Mouse (Mus musculus) neural tube, embryonic 15.5 days (tissue): ENCODE measurements around the gene Gm16181. TPM values are rescaled to one million over a fixed set of nuclear protein-coding genes. Genes with fewer than 3 reads are reported as not detected.
A peak's percentile ranks its signal among the peaks of the same experiment; 100 is the strongest.
"Not testable (repeated sequence)": the region's sequence is repeated elsewhere in the genome, so short reads cannot be mapped to it uniquely, and the experiment has no call there.

Source experiments
- ATAC-seq: fragments of 200-750 bp; cut with Nextera tagmentation; 2 replicates; pipeline ENCODE4 v1.8.0; 2017; ENCODE audit warnings: mild to moderate bottlenecking, moderate TSS enrichment, moderate library complexity; ENCODE audit not compliant: low FRiP score
- H3K27ac ChIP-seq: fragments of 300-500 bp; sonication (generic); replicated peaks from 2 replicates; pipeline ENCODE4 v1.5.1; 2015; ENCODE audit warnings: mild to moderate bottlenecking, inconsistent platforms
- H3K27me3 ChIP-seq: fragments of 300-500 bp; sonication (generic); replicated peaks from 2 replicates; pipeline ENCODE4 v1.6.1; 2015; ENCODE audit warnings: inconsistent platforms
- H3K36me3 ChIP-seq: fragments of 300-500 bp; sonication (generic); 2 replicates; pipeline ENCODE4 v1.6.1; 2015; ENCODE audit warnings: inconsistent platforms
- H3K4me1 ChIP-seq: fragments of 300-500 bp; sonication (generic); 2 replicates; pipeline ENCODE4 v1.6.1; 2015; ENCODE audit warnings: inconsistent platforms
- H3K4me2 ChIP-seq: fragments of 300-500 bp; sonication (generic); 2 replicates; pipeline ENCODE4 v1.6.1; 2015; ENCODE audit warnings: inconsistent platforms, mild to moderate bottlenecking, moderate library complexity
- H3K4me3 ChIP-seq: fragments of 300-500 bp; sonication (generic); replicated peaks from 2 replicates; pipeline ENCODE4 v1.5.1; 2015; ENCODE audit warnings: mild to moderate bottlenecking, inconsistent platforms
- H3K9ac ChIP-seq: fragments of 300-500 bp; sonication (generic); replicated peaks from 2 replicates; pipeline ENCODE4 v1.6.1; 2015; ENCODE audit warnings: mild to moderate bottlenecking, inconsistent platforms
- H3K9me3 ChIP-seq: fragments of 300-500 bp; sonication (generic); replicated peaks from 2 replicates; pipeline ENCODE4 v1.6.1; 2016; ENCODE audit warnings: inconsistent platforms
- WGBS: fragments of 180-500 bp; shearing (Covaris S2); methylation state at CpG from one replicate; pipeline ENCODE4 v1.1.7; 2015; ENCODE audit warnings: mixed read lengths; 5-methylcytosine and 5-hydroxymethylcytosine counted together
- polyA plus RNA-seq: library from polyadenylated mRNA; unstranded; fragments of >200 nt; fragmentation: Nextera tagmentation; extraction: Ambion mirVana; gene quantifications from 2 replicates; pipeline ENCODE4 v1.2.1, GENCODE M21; 2015

Gm16181 gene
- polyA plus RNA-seq, 1 experiment from 2014 or later, result not detected

- 85% methylated on average over 18 of the region's 18 CpGs for WGBS
- no peaks in the 10 kb centered on the region for H3K4me1 ChIP-seq
- no peak overlapping the region for H3K4me3 ChIP-seq
- no peaks in the 10 kb centered on the region for H3K27me3 ChIP-seq
- H3K36me3 ChIP-seq, result peaks cover 17% of the 10 kb centered on the region
- H3K9ac ChIP-seq, result no peak overlapping the region
- H3K27ac ChIP-seq, result no peak overlapping the region
- ATAC-seq, result no peak
- H3K9me3 ChIP-seq, result no peaks in the 10 kb centered on the region
- no peak overlapping the region for H3K4me2 ChIP-seq
Measured at GRCm38 (mm10) chr17:35218516-35219193, 2.0 kb upstream of the Gm16181 start.

GRCm38 (mm10) chr17:35219601-35220041 lies 1.0 kb upstream of the Gm16181 start:
- ATAC-seq, result no peak
- Histone ChIP-seq H3K27me3 (no peaks in the 10 kb centered on the region), H3K36me3 (peaks cover 17% of the 10 kb centered on the region), H3K9ac (no peak overlapping the region), H3K9me3 (no peaks in the 10 kb centered on the region), H3K4me3 (no peak overlapping the region), H3K4me2 (no peak overlapping the region), H3K4me1 (no peaks in the 10 kb centered on the region), H3K27ac (no peak overlapping the region)
- WGBS, result 91% methylated on average over 6 of the region's 6 CpGs

GRCm38 (mm10) chr17:35222299-35222698 lies 1.7 kb downstream of the Gm16181 start:
- Histone ChIP-seq H3K4me3 (no peak overlapping the region), H3K27ac (no peak overlapping the region), H3K36me3 (peaks cover 29% of the 10 kb centered on the region), H3K4me2 (no peak overlapping the region), H3K9me3 (no peaks in the 10 kb centered on the region), H3K9ac (no peak overlapping the region), H3K27me3 (no peaks in the 10 kb centered on the region), H3K4me1 (no peaks in the 10 kb centered on the region)
- no peak for ATAC-seq
- 74% methylated on average over 6 of the region's 6 CpGs for WGBS

- no peak for ATAC-seq
- Histone ChIP-seq H3K36me3 (peaks cover 49% of the 10 kb centered on the region), H3K27ac (no peak overlapping the region)
Measured at GRCm38 (mm10) chr17:35224641-35225040, 4.0 kb downstream of the Gm16181 start.

GRCm38 (mm10) chr17:35225456-35225855 lies 4.8 kb downstream of the Gm16181 start:
- Histone ChIP-seq H3K4me1 (no peaks in the 10 kb centered on the region), H3K4me3 (no peak overlapping the region), H3K9me3 (no peaks in the 10 kb centered on the region), H3K27me3 (no peaks in the 10 kb centered on the region), H3K27ac (no peak overlapping the region), H3K4me2 (no peak overlapping the region), H3K9ac (no peak overlapping the region), H3K36me3 (peaks cover 46% of the 10 kb centered on the region)
- no peak for ATAC-seq
- 99% methylated on average over 5 of the region's 5 CpGs for whole genome bisulfite sequencing

More at GRCm38 (mm10) chr17:35224641-35225040, 4.0 kb downstream of the Gm16181 start:
- no peak overlapping the region for H3K9ac ChIP-seq
- WGBS, result 98% methylated on average over 4 of the region's 4 CpGs
- no peaks in the 10 kb centered on the region for H3K27me3 ChIP-seq
- H3K4me3 ChIP-seq, result no peak overlapping the region
- H3K9me3 ChIP-seq, result no peaks in the 10 kb centered on the region
- H3K4me1 ChIP-seq, result no peaks in the 10 kb centered on the region
- no peak overlapping the region for H3K4me2 ChIP-seq

GRCm38 (mm10) chr17:35226561-35227046 lies 6.0 kb downstream of the Gm16181 start:
- H3K36me3 ChIP-seq, result peaks cover 49% of the 10 kb centered on the region
- ATAC-seq, result no peak
- H3K9me3 ChIP-seq, result no peaks in the 10 kb centered on the region
- H3K4me3 ChIP-seq, result no peak overlapping the region
- peaks cover under 1% of the 10 kb centered on the region for H3K4me1 ChIP-seq
- WGBS, result 90% methylated on average over 14 of the region's 14 CpGs
- no peak overlapping the region for H3K9ac ChIP-seq
- H3K4me2 ChIP-seq, result no peak overlapping the region
- H3K27ac ChIP-seq, result no peak overlapping the region
- H3K27me3 ChIP-seq, result no peaks in the 10 kb centered on the region

GRCm38 (mm10) chr17:35231022-35231421 lies 10.4 kb downstream of the Gm16181 start:
- no peak overlapping the region for H3K27ac ChIP-seq
- no peak overlapping the region for H3K4me3 ChIP-seq
- no peak overlapping the region for H3K9ac ChIP-seq
- H3K4me1 ChIP-seq, result peaks cover 35% of the 10 kb centered on the region
- H3K4me2 ChIP-seq, result no peak overlapping the region
- H3K36me3 ChIP-seq, result peaks cover 47% of the 10 kb centered on the region
- no peaks in the 10 kb centered on the region for H3K27me3 ChIP-seq
- no peaks in the 10 kb centered on the region for H3K9me3 ChIP-seq
- WGBS, result 91% methylated on average over 10 of the region's 10 CpGs
- ATAC-seq, result no peak

GRCm38 (mm10) chr17:35232043-35232442 lies 11.4 kb downstream of the Gm16181 start:
- Histone ChIP-seq H3K4me1 (peaks cover 42% of the 10 kb centered on the region), H3K27me3 (no peaks in the 10 kb centered on the region), H3K36me3 (peaks cover 44% of the 10 kb centered on the region), H3K4me3 (peak overlapping the region; percentile 9; the same call in 1 of the 2 replicates), H3K4me2 (peak overlapping the region; percentile 23; the same call in 1 of the 2 replicates), H3K9me3 (no peaks in the 10 kb centered on the region), H3K27ac (no peak overlapping the region; the same call in 1 of the 2 replicates), H3K9ac (no peak overlapping the region; the same call in 1 of the 2 replicates)
- 10% methylated on average over 12 of the region's 12 CpGs for WGBS
- ATAC-seq, result no peak

GRCm38 (mm10) chr17:35232659-35233058 lies 12.0 kb downstream of the Gm16181 start:
- no peak overlapping the region for H3K9ac ChIP-seq

GRCm38 (mm10) chr17:35233114-35233980 lies 12.7 kb downstream of the Gm16181 start, which contains the start of gene Atp6v1g2:
Gene Atp6v1g2 (plus strand): TSS chr17:35233660.
- 0 out of 2 replicates have a peak within 1 kb of the TSS, but pooled peaks have one; percentile 9 for H3K27ac ChIP-seq
- H3K9me3 ChIP-seq, result no peaks in the 10 kb centered on the region
- no peak for ATAC-seq
- peaks cover 50% of the 10 kb centered on the region for H3K4me1 ChIP-seq
- peak within 1 kb of the TSS; percentile 95 for H3K4me2 ChIP-seq
- H3K9ac ChIP-seq, result no peak within 1 kb of the TSS
- peaks cover 31% of the 10 kb centered on the region for H3K36me3 ChIP-seq
- H3K27me3 ChIP-seq, result no peaks in the 10 kb centered on the region
- peak within 1 kb of the TSS; percentile 54 for H3K4me3 ChIP-seq
- WGBS, result 77% methylated on average over 18 of the region's 18 CpGs

More at GRCm38 (mm10) chr17:35232659-35233058, 12.0 kb downstream of the Gm16181 start:
- no peaks in the 10 kb centered on the region for H3K27me3 ChIP-seq
- 86% methylated on average over 5 of the region's 5 CpGs for WGBS
- H3K4me2 ChIP-seq, result no peak overlapping the region
- H3K4me1 ChIP-seq, result peaks cover 48% of the 10 kb centered on the region
- H3K27ac ChIP-seq, result no peak overlapping the region
- ATAC-seq, result no peak
- H3K4me3 ChIP-seq, result no peak overlapping the region
- no peaks in the 10 kb centered on the region for H3K9me3 ChIP-seq
- peaks cover 38% of the 10 kb centered on the region for H3K36me3 ChIP-seq

- not testable (repeated sequence) for H3K9ac ChIP-seq, ATAC-seq, H3K27ac ChIP-seq, H3K9me3 ChIP-seq, H3K27me3 ChIP-seq
- H3K4me1 ChIP-seq, result peaks cover 50% of the 10 kb centered on the region
- peak overlapping the region; percentile 54; the same call in 1 of the 2 replicates for H3K4me3 ChIP-seq
- 93% methylated on average over 7 of the region's 7 CpGs for WGBS
- H3K36me3 ChIP-seq, result peaks cover 23% of the 10 kb centered on the region
- H3K4me2 ChIP-seq, result peak overlapping the region; percentile 95
Measured at GRCm38 (mm10) chr17:35234090-35234489, 13.5 kb downstream of the Gm16181 start.
